Mouse (Mus musculus) intestine, postnatal 0 days (tissue): ENCODE data around the gene Apex2. TPM values are rescaled to one million over a fixed set of nuclear protein-coding genes. Genes with fewer than 3 reads are reported as not detected.

Experiments used
- ATAC-seq: fragments of 200-750 bp; cut with Nextera tagmentation; 2 replicates; pipeline ENCODE4 v1.8.0; 2017; ENCODE audit warnings: mild to moderate bottlenecking, moderate TSS enrichment, moderate library complexity
- H3K27ac ChIP-seq: fragments of 300-500 bp; sonication (generic); 2 replicates; pipeline ENCODE4 v1.5.1; 2014; ENCODE audit warnings: mild to moderate bottlenecking, low read depth, low read length, moderate library complexity
- H3K27me3 ChIP-seq: fragments of 300-500 bp; sonication (generic); replicated peaks from 2 replicates; pipeline ENCODE4 v1.6.1; 2014; ENCODE audit warnings: low read length, mixed read lengths; ENCODE audit not compliant: control insufficient read depth, insufficient read depth
- H3K36me3 ChIP-seq: fragments of 300-500 bp; sonication (generic); 2 replicates; pipeline ENCODE4 v1.6.1; 2014; ENCODE audit warnings: mild to moderate bottlenecking, moderate library complexity; ENCODE audit not compliant: control insufficient read depth, insufficient read depth
- H3K4me1 ChIP-seq: fragments of 300-500 bp; sonication (generic); replicated peaks from 2 replicates; pipeline ENCODE4 v1.6.1; 2014; ENCODE audit warnings: antibody characterized with exemption, low read length, mixed read lengths; ENCODE audit not compliant: control insufficient read depth, insufficient read depth
- H3K4me2 ChIP-seq: fragments of 300-500 bp; sonication (generic); replicated peaks from 2 replicates; pipeline ENCODE4 v1.6.1; 2014; ENCODE audit warnings: low read depth, mild to moderate bottlenecking, moderate library complexity
- H3K4me3 ChIP-seq: fragments of 300-500 bp; sonication (generic); 2 replicates; pipeline ENCODE4 v1.5.1; 2014; ENCODE audit warnings: low read depth, low read length
- H3K9ac ChIP-seq: fragments of 300-500 bp; sonication (generic); 2 replicates; pipeline ENCODE4 v1.6.1; 2014; ENCODE audit warnings: mild to moderate bottlenecking, low read depth, low read length
- H3K9me3 ChIP-seq: fragments of 300-500 bp; sonication (generic); 2 replicates; pipeline ENCODE4 v1.6.1; 2016; ENCODE audit warnings: mixed run types; ENCODE audit not compliant: control insufficient read depth
- CTCF ChIP-seq: sonication (generic); IDR thresholded peaks from 2 replicates; pipeline ENCODE4 v1.5.1; 2016; ENCODE audit warnings: low read depth, mild to moderate bottlenecking, control low read depth, antibody characterized with exemption, moderate library complexity
- WGBS: fragments of 180-500 bp; shearing (Covaris S2); extraction: QIAGEN DNeasy Blood & Tissue Kit; methylation state at CpG from one replicate; pipeline ENCODE4 v1.1.7; 2014; 5-methylcytosine and 5-hydroxymethylcytosine counted together
- microRNA-seq: library from miRNA; unstranded; fragments of <30 nt; microRNA quantifications from one replicate; pipeline ENCODE4, GENCODE M21; 2016
- polyA plus RNA-seq: library from polyadenylated mRNA; unstranded; fragments of >200 nt; fragmentation: Nextera tagmentation; extraction: Ambion mirVana; gene quantifications from 2 replicates; pipeline ENCODE4 v1.2.1, GENCODE M21; 2015

Apex2 gene
- polyA plus RNA-seq, 1 experiment from 2014 or later: 5.2 TPM

GRCm38 (mm10) chrX:150471416-150471815 is 118.3 kb downstream of the Apex2 start:
- ATAC-seq: no peak
- Histone ChIP-seq H3K9ac (no peak overlapping the region), H3K9me3 (no peaks in the 10 kb centered on the region), H3K4me1 (no peaks in the 10 kb centered on the region), H3K27ac (no peak overlapping the region), H3K4me2 (no peak overlapping the region), H3K27me3 (no peaks in the 10 kb centered on the region), H3K36me3 (no peaks in the 10 kb centered on the region), H3K4me3 (no peak overlapping the region)
- 95% methylated on average over 1 of the region's 1 CpGs for WGBS
- no peak for TF ChIP-seq CTCF

Small RNA genes within 50 kb of the gene (microRNA-seq; reads per million reads assigned to microRNA genes)
- gene Mir3620: not detected

Other genes with a start within 250 kb of the Apex2 start
- gene Tmem29, start 130.7 kb downstream of the Apex2 start, polyA plus RNA-seq: 17.2 and 17.3 TPM in 2 replicates
- 4.4 and 6.4 TPM in 2 replicates for gene Alas2, start 42.5 kb downstream of the Apex2 start, polyA plus RNA-seq
- 2.4 and 2.7 TPM in 2 replicates for gene Pfkfb1, start 1.6 kb downstream of the Apex2 start, polyA plus RNA-seq
- 3.3 and 3.6 TPM in 2 replicates for gene Tro, start 67.7 kb upstream of the Apex2 start, polyA plus RNA-seq
- gene Maged2, start 224.5 kb upstream of the Apex2 start, polyA plus RNA-seq: 142 and 143 TPM in 2 replicates